Mouse (Mus musculus) activated CD4-positive, CD25-positive, alpha-beta regulatory T cell, adult 9 weeks (primary cell): Measurements from ENCODE around the gene Lyz1. TPM values are rescaled to one million over a fixed set of nuclear protein-coding genes. Genes with fewer than 3 reads are reported as not detected.

ENCODE experiments used
- polyA plus RNA-seq: library from polyadenylated mRNA; unstranded; fragments of 100-300 nt; shearing (Covaris generic); gene quantifications from one replicate; pipeline ENCODE4 v1.2.1, GENCODE M21; 2017

The Lyz1 gene
- not detected for polyA plus RNA-seq

DNA sequence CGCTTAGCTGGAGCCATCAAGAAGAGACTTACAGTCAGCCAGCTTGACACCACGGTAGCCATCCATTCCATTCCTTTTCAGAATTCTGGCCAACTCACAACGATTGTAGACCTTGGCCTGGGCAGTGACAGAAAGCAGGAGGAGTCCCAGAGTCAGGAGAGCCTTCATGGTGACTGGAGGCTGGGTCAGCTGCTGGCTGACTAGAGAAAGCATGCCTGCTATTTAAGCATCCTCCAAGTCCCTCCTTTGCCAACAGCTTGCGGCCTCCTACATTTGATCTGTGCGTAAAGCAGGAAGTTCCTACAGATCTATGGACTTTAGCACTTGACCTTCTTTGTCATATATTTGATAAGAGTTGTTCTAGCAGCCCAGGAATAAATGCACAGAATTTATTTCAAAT lies at the start of gene Lyz1:
Gene Lyz1 (minus strand): TSS at position 198 of the 400 bp plus-strand sequence.

GRCm38 (mm10) chr10:117282049-117282448 lies 10.6 kb downstream of the Lyz1 start, which contains the start of gene Lyz2:
Gene Lyz2 (minus strand): TSS chr10:117282321.

DNA sequence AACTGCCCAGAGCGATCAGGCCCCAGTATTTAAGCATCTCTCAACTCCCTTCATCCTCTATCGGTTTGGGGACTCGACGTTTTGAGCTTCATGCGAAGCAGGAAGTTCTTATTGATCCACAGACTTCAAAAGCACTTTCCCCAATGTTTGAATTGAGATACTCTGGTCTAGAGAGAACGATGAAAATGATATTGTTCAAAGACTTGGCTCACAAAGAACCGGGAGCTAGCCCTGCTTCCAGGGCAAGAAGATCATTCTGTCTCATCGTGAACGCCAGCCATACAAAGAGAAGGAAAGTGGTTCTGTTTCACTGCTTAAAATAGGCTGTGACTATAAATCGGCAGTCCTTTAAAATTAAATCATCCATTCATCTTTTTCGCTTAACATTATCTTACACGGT lies 54.1 kb downstream of the Lyz1 start, which contains the start of gene 9530003J23Rik:
Gene 9530003J23Rik (minus strand): TSS at position 101 of the 400 bp plus-strand sequence.

Other genes starting within 250 kb of the Lyz1 start
- gene Lrrc10, start 247.5 kb downstream of the Lyz1 start, polyA plus RNA-seq = not detected
- 205 TPM for gene Cct2, start 229.1 kb downstream of the Lyz1 start, polyA plus RNA-seq
- 26.3 TPM for gene Frs2, start 144.3 kb downstream of the Lyz1 start, polyA plus RNA-seq
- 55.1 TPM for gene Yeats4, start 68.4 kb downstream of the Lyz1 start, polyA plus RNA-seq
- not detected for gene 9530003J23Rik, start 54.2 kb downstream of the Lyz1 start, polyA plus RNA-seq
- gene Lyz2, start 10.5 kb downstream of the Lyz1 start, polyA plus RNA-seq = 15.6 TPM
- 144 TPM for gene Cpsf6, start 87.1 kb upstream of the Lyz1 start, polyA plus RNA-seq